Mouse (Mus musculus) hindbrain, postnatal 0 days (tissue): ENCODE data around the gene Thap11. TPM values are rescaled to one million over a fixed set of nuclear protein-coding genes. Genes with fewer than 3 reads are reported as not detected.

Source experiments
- ATAC-seq: fragments of 200-750 bp; cut with Nextera tagmentation; 2 replicates; pipeline ENCODE4 v1.8.0; 2017; ENCODE audit warnings: mild to moderate bottlenecking, moderate TSS enrichment, moderate library complexity
- DNase-seq: peaks from one replicate; pipeline ENCODE4 v3.0.0-alpha.2; 2015; ENCODE audit warnings: low spot score
- H3K27ac ChIP-seq: fragments of 300-500 bp; sonication (generic); 2 replicates; pipeline ENCODE4 v1.5.1; 2014; ENCODE audit warnings: mild to moderate bottlenecking
- H3K27me3 ChIP-seq: fragments of 300-500 bp; sonication (generic); 2 replicates; pipeline ENCODE4 v1.6.1; 2014; ENCODE audit warnings: low read length, mixed read lengths; ENCODE audit not compliant: insufficient read depth
- H3K36me3 ChIP-seq: fragments of 300-500 bp; sonication (generic); 2 replicates; pipeline ENCODE4 v1.6.1; 2014; ENCODE audit warnings: low read length, mixed read lengths; ENCODE audit not compliant: insufficient read depth
- H3K4me1 ChIP-seq: fragments of 300-500 bp; sonication (generic); 2 replicates; pipeline ENCODE4 v1.6.1; 2014; ENCODE audit warnings: antibody characterized with exemption, low read length, mixed read lengths; ENCODE audit not compliant: insufficient read depth
- H3K4me2 ChIP-seq: fragments of 300-500 bp; sonication (generic); 2 replicates; pipeline ENCODE4 v1.6.1; 2014; ENCODE audit warnings: low read depth, mild to moderate bottlenecking, low read length, moderate library complexity, mixed read lengths
- H3K4me3 ChIP-seq: fragments of 300-500 bp; sonication (generic); 2 replicates; pipeline ENCODE4 v1.5.1; 2014; ENCODE audit warnings: low read length
- H3K9ac ChIP-seq: fragments of 300-500 bp; sonication (generic); replicated peaks from 2 replicates; pipeline ENCODE4 v1.6.1; 2014; ENCODE audit warnings: mild to moderate bottlenecking, low read length, moderate library complexity, mixed read lengths
- H3K9me3 ChIP-seq: fragments of 300-500 bp; sonication (generic); 2 replicates; pipeline ENCODE4 v1.6.1; 2016; ENCODE audit warnings: low read length, mixed read lengths
- CTCF ChIP-seq: IDR thresholded peaks from 2 replicates; pipeline ENCODE4 v1.5.1; 2016; ENCODE audit warnings: antibody characterized with exemption, control low read depth, low read depth
- WGBS: fragments of 180-500 bp; shearing (Covaris S2); extraction: QIAGEN DNeasy Blood & Tissue Kit; methylation state at CpG from one replicate; pipeline ENCODE4 v1.1.7; 2014; 5-methylcytosine and 5-hydroxymethylcytosine counted together
- polyA plus RNA-seq: library from polyadenylated mRNA; unstranded; fragments of >200 nt; fragmentation: Nextera tagmentation; extraction: Ambion mirVana; gene quantifications from 2 replicates; pipeline ENCODE4 v1.2.1, GENCODE M21; 2015
- total RNA-seq: library from RNA; depleted of rRNA; stranded (reverse); fragments of >200 nt; gene quantifications from 2 replicates; pipeline ENCODE4 v1.2.3, GENCODE M21; 2014

The Thap11 gene
- total and polyA plus RNA-seq, 2 experiments from 2014 or later, result 44.9 to 86.9 TPM

DNA sequence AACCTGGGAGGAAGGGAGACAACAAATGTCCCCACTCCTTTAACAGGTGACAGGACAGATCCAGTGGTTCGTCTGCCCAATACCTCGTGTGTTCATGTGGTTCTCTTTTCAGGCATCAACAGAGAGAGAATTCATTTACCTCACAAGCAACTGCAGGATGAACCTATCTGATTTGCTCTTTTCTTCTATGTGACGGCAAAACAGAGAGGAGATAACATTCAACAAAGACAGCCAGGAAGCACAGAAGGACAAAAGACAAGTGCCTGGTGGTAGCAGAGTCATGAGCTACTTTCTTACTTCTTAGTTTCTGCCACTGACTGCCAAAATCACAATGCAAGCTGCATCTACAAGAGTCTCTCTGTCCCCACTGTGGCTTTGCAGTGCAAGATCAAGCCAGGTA is 43.4 kb upstream of the Thap11 start:
- Histone ChIP-seq H3K27me3 (no peaks in the 10 kb centered on the region), H3K4me2 (no peak overlapping the region), H3K4me1 (no peaks in the 10 kb centered on the region; the same call in 1 of the 2 replicates), H3K9ac (no peak overlapping the region), H3K36me3 (peaks cover 6% of the 10 kb centered on the region; the same call in 1 of the 2 replicates), H3K27ac (no peak overlapping the region), H3K9me3 (no peaks in the 10 kb centered on the region), H3K4me3 (no peak overlapping the region)
- ATAC-seq (no peak), DNase-seq (no peak)
- 81% methylated on average over 3 of the region's 3 CpGs for WGBS
- no peak for TF ChIP-seq CTCF

DNA sequence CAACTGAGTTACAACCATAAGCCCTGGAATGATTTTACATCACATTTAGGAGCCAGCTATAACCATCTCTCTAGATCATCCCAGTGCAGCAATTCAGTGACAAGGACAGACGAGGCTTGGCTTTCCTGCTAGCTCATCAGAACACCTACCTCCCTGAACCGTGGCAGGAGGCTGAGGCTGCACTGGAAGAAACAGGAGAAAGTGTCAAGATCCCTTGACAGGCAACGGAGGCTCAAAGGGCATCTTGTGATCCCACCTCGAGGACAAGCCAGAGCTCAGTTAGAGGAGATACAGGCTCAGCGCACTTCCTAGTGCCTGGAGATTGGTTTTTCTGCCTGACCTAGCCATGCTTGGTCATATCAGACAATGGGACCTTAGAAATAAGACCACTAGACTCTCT is 42.4 kb upstream of the Thap11 start:
- no peak overlapping the region for H3K27ac ChIP-seq
- no peaks in the 10 kb centered on the region; the same call in 1 of the 2 replicates for H3K4me1 ChIP-seq
- peaks cover 6% of the 10 kb centered on the region; the same call in 1 of the 2 replicates for H3K36me3 ChIP-seq
- DNase-seq, result no peak
- no peak overlapping the region for H3K9ac ChIP-seq
- no peak overlapping the region for H3K4me3 ChIP-seq
- no peaks in the 10 kb centered on the region for H3K9me3 ChIP-seq
- H3K4me2 ChIP-seq, result no peak overlapping the region
- H3K27me3 ChIP-seq, result no peaks in the 10 kb centered on the region
- no peak for TF ChIP-seq CTCF
- WGBS, result 87% methylated on average over 5 of the region's 5 CpGs
- no peak for ATAC-seq

- no peak for ATAC-seq
- no peak overlapping the region for H3K4me3 ChIP-seq
- 95% methylated on average over 6 of the region's 6 CpGs for WGBS
- H3K27ac ChIP-seq, result no peak overlapping the region
- TF ChIP-seq CTCF, result no peak
- peaks cover 6% of the 10 kb centered on the region; the same call in 1 of the 2 replicates for H3K36me3 ChIP-seq
- DNase-seq, result no peak
- H3K4me1 ChIP-seq, result no peaks in the 10 kb centered on the region; the same call in 1 of the 2 replicates
- no peak overlapping the region for H3K4me2 ChIP-seq
- H3K9me3 ChIP-seq, result no peaks in the 10 kb centered on the region
- no peak overlapping the region for H3K9ac ChIP-seq
- no peaks in the 10 kb centered on the region for H3K27me3 ChIP-seq
Observed at GRCm38 (mm10) chr8:105813241-105813640, 41.7 kb upstream of the Thap11 start.

DNA sequence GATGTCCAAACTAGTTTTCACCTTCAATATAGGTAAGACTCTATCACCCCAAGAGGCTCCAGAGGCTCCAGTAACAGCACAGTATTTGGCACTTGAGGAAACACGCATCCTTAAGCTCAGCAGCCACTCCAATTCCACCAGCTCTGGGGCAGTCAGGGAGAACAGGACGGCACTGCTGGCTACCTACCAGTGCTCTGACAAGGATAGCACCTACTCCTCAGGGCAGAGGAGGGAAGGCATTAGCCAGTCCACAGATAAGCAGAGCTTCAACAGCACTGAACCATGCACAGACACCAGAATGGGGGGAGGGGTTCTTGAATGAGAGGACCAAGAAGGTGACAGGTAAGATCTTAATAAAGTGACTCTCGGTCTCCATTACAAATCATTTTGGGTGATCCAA is 35.3 kb upstream of the Thap11 start:
- Histone ChIP-seq H3K27ac (no peak overlapping the region), H3K27me3 (no peaks in the 10 kb centered on the region), H3K4me1 (no peaks in the 10 kb centered on the region), H3K36me3 (peaks cover 5% of the 10 kb centered on the region; the same call in 1 of the 2 replicates), H3K9me3 (no peaks in the 10 kb centered on the region), H3K4me3 (no peak overlapping the region), H3K9ac (no peak overlapping the region), H3K4me2 (no peak overlapping the region)
- no peak for DNase-seq
- no peak for ATAC-seq
- WGBS, result 85% methylated on average over 3 of the region's 3 CpGs
- no peak for TF ChIP-seq CTCF

DNA sequence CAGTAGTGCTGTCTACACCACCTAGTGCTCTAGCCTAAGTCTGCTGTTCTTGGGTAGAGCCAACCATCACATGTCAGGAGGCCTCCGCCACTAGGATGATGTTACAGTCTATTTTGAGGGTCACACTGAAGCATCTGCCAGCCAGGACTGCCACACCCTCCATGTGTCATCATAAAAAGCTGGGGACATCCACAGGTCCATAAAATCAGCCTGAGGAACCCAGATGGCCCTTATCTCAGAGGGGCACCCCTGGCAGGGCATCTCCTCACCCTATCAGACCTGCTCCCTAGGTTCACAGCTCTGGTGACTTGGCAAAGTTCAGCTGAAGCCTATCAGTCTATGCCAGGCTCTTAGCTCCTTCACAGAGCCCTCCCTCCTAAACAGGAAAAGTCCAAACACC is 34.0 kb upstream of the Thap11 start:
- H3K4me1 ChIP-seq, result peaks cover 3% of the 10 kb centered on the region
- H3K27me3 ChIP-seq, result no peaks in the 10 kb centered on the region
- no peak overlapping the region for H3K27ac ChIP-seq
- DNase-seq, result no peak
- H3K9ac ChIP-seq, result no peak overlapping the region
- H3K4me3 ChIP-seq, result no peak overlapping the region
- peaks cover 7% of the 10 kb centered on the region; the same call in 1 of the 2 replicates for H3K36me3 ChIP-seq
- ATAC-seq, result no peak
- WGBS, result 100% methylated on average over 1 of the region's 1 CpGs
- no peak overlapping the region for H3K4me2 ChIP-seq
- no peaks in the 10 kb centered on the region for H3K9me3 ChIP-seq
- no peak for TF ChIP-seq CTCF

- Histone ChIP-seq H3K36me3 (peaks cover 7% of the 10 kb centered on the region; the same call in 1 of the 2 replicates), H3K27ac (no peak overlapping the region), H3K4me1 (peaks cover 9% of the 10 kb centered on the region), H3K27me3 (no peaks in the 10 kb centered on the region), H3K4me3 (peak overlapping the region; percentile 61; the same call in 1 of the 2 replicates), H3K9ac (no peak overlapping the region), H3K9me3 (no peaks in the 10 kb centered on the region), H3K4me2 (peak overlapping the region; percentile 88)
- no peak for TF ChIP-seq CTCF
- ATAC-seq, result no peak
- WGBS, result 75% methylated on average over 4 of the region's 4 CpGs
- no peak for DNase-seq
Observed at GRCm38 (mm10) chr8:105825506-105825905, 29.4 kb upstream of the Thap11 start.

GRCm38 (mm10) chr8:105826379-105826778 is 28.6 kb upstream of the Thap11 start:
- H3K9me3 ChIP-seq, result no peaks in the 10 kb centered on the region
- H3K27ac ChIP-seq, result peak overlapping the region; percentile 49
- H3K4me2 ChIP-seq, result peak overlapping the region; percentile 88
- no peaks in the 10 kb centered on the region for H3K27me3 ChIP-seq
- no peak for ATAC-seq
- H3K36me3 ChIP-seq, result peaks cover 7% of the 10 kb centered on the region; the same call in 1 of the 2 replicates
- DNase-seq, result no peak
- no peak for TF ChIP-seq CTCF
- H3K9ac ChIP-seq, result peak overlapping the region; percentile 69
- WGBS, result 5% methylated on average over 4 of the region's 4 CpGs
- peaks cover 9% of the 10 kb centered on the region for H3K4me1 ChIP-seq
- H3K4me3 ChIP-seq, result peak overlapping the region; percentile 61
